In genomic region chr5:18013196-18013595, GRCm38 (mm10) we compare ENCODE assay signal across 21 mouse cellular contexts. TPM values are rescaled to one million over a fixed set of nuclear protein-coding genes. Genes with fewer than 3 reads are reported as not detected.
"Had no signal": no experiment of that assay in that cellular context is flagged by ENCODE, and none has a peak within 500 bp of the region (broad histone marks: within the 10 kb centered on the region; RNA-seq: fewer than 3 reads in every experiment).

No protein-coding gene starts in this region.

- H3K9me3 ChIP-seq: limb, embryonic 12.5 days; midbrain, embryonic 13.5 days had no signal

- DNase-seq: kidney, adult 18-20 months; kidney, postnatal 10 days; kidney, postnatal 4 days; liver; lung, adult 2 months; lung, postnatal 36 days; right cerebral cortex, postnatal 25 days; thymus, postnatal 4 days had no signal

- ATAC-seq: lung, postnatal 0 days; midbrain, embryonic 13.5 days had no signal

- H3K9ac ChIP-seq: limb, embryonic 12.5 days; liver, embryonic 14.5 days; midbrain, embryonic 13.5 days had no signal

- H3K36me3 ChIP-seq: limb, embryonic 12.5 days; midbrain, embryonic 13.5 days had no signal

- H3K27me3 ChIP-seq: limb, embryonic 12.5 days; midbrain, embryonic 13.5 days had no signal

- H3K4me1 ChIP-seq: limb, embryonic 12.5 days; midbrain, embryonic 13.5 days had no signal

- H3K4me3 ChIP-seq: limb, embryonic 12.5 days; midbrain, embryonic 13.5 days; myocyte had no signal

- H3K27ac ChIP-seq: limb, embryonic 12.5 days; liver, embryonic 14.5 days; midbrain, embryonic 13.5 days; stomach, postnatal 0 days had no signal

RNA-seq across cellular contexts. Expression of gene Gnat3, which starts 50.8 kb away (rescaled TPM):
- total RNA-seq: layer of hippocampus, adult 8-10 months; layer of hippocampus, postnatal 14 days; left cerebral cortex, adult 18-20 months; left cerebral cortex, postnatal 14 days; midbrain, postnatal 0 days had no signal
- polyA plus RNA-seq: kidney, embryonic 14.5 days; limb, embryonic 12.5 days; liver, embryonic 14.5 days; lung, adult 2 months; midbrain, embryonic 13.5 days; midbrain, postnatal 0 days; myocyte; small intestine, adult 2 months; stomach, postnatal 0 days had no signal
